In the genomic region with DNA sequence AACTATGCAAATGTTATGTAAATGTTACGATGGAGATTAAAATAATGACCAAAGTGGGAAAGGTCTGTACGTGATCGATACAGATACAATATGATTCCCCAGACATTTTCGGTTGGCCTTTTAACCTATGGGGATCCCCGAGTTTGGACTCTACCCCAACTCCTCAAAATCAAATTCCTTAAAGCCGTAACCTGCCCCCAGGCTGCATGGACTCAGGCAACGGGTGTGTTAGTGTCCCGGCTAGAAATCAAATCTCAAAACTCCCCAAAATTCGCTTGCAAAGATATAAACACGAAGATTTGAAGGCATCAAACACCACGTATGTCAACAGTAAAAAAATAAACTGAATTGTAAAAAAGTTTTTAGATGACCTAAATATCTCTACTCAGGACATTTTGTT, we compare ENCODE assay signal across 1 mouse cellular context.
TF ChIP-seq lines count a peak whose summit lies in the region.

No protein-coding gene starts in this region.

TF ChIP-seq in CH12.LX, 34 proteins besides CTCF, POLR2A, EP300 and RAD21 (continued from another document):
- TF ChIP-seq USF1 (IDR thresholded peaks at IDR 0.05; ENCODE audit: low read depth, low read length) (no peak), SIN3A (IDR thresholded peaks at IDR 0.05; ENCODE audit: low read length) (no peak), NELFE (IDR thresholded peaks at IDR 0.05; ENCODE audit: low read depth, low read length) (no peak), CHD2 (IDR thresholded peaks at IDR 0.05; ENCODE audit: low read length) (no peak), MAZ (IDR thresholded peaks at IDR 0.05; ENCODE audit: low read depth, low read length) (no peak), ETS1 (conservative IDR thresholded peaks at IDR 0.05; ENCODE audit: low read depth, low read length) (no peak), ZC3H11A (IDR thresholded peaks at IDR 0.05; ENCODE audit: low read depth, low read length) (no peak), MAX (IDR thresholded peaks at IDR 0.05; ENCODE audit: low read length) (no peak), GABPA (IDR thresholded peaks at IDR 0.05; ENCODE audit: insufficient replicate concordance, low read depth, low read length) (no peak), BHLHE40 (IDR thresholded peaks at IDR 0.05; ENCODE audit: low read depth, low read length) (no peak)
